Mouse (Mus musculus): ENCODE measurements around the gene Slc11a2.

DNA sequence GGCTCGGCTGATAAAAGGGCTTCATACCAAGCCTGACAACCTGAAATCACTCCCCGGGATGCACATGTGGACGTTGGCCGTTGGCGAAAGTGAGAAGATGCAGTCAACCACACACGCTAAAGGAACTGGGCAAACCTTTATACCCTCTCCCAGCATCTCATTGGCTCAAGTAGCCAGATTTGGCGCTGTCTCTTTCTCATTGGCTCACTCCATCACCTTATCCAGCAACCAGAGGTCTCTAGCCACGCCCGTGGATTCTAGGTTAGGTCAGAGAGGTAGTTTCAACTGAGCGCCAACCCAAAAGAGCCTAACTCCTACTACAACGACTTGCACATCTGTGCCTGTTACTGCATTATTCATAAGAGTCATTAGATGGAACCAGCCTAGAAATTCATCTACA lies 27.6 kb upstream of the Slc11a2 start:
- TF ChIP-seq CTCF (conservative IDR thresholded peaks at IDR 0.05; ENCODE audit: low read length) (no peak), POU5F1 (IDR thresholded peaks at IDR 0.05; ENCODE audit: borderline replicate concordance, low read length) (no peak)

Data from E14TG2a.4 (cell line).